Mouse (Mus musculus): Measurements from ENCODE around the gene Ankrd31. TPM values are rescaled to one million over a fixed set of nuclear protein-coding genes. Genes with fewer than 3 reads are reported as not detected.

The Ankrd31 gene
- 0.15 TPM in 1 of 2 replicates, not detected in the other for polyA plus RNA-seq (2015; fragmentation: Nextera tagmentation; extraction: Ambion mirVana)

GRCm38 (mm10) chr13:96748109-96748845, at the start of gene Ankrd31:
Ankrd31 (plus strand) TSS chr13:96748272.

GRCm38 (mm10) chr13:96923999-96924961, 176.2 kb downstream of the Ankrd31 start, which contains the start of gene Gcnt4:
Gcnt4 (plus strand) TSS chr13:96924689.

Other genes with a start within 250 kb of the Ankrd31 start
- 4.7 and 4.9 TPM in 2 replicates for gene Polk, start 205.7 kb upstream of the Ankrd31 start, polyA plus RNA-seq (2015; fragmentation: Nextera tagmentation; extraction: Ambion mirVana)
- gene Col4a3bp, start 205.7 kb upstream of the Ankrd31 start, polyA plus RNA-seq (2015; fragmentation: Nextera tagmentation; extraction: Ambion mirVana): 6.2 and 6.8 TPM in 2 replicates
- gene Hmgcr, start 77.3 kb upstream of the Ankrd31 start, polyA plus RNA-seq (2015; fragmentation: Nextera tagmentation; extraction: Ambion mirVana): 15.3 and 17.8 TPM in 2 replicates
- 0.11 and 0.13 TPM in 2 replicates for gene Gcnt4, start 176.4 kb downstream of the Ankrd31 start, polyA plus RNA-seq (2015; fragmentation: Nextera tagmentation; extraction: Ambion mirVana)

All from spleen, postnatal 0 days (tissue).